Mouse (Mus musculus) lung, adult 2 months (tissue): ENCODE measurements at regions not wholly inside any gene's neighbourhood (a gene's known extent, or its start where the extent isn't known, plus 50 kb on each side); places are given as distances from the start of the nearest gene placed in this dataset.

Experiments used
- DNase-seq: peaks from one replicate; pipeline ENCODE4 v3.0.0; 2022
- H3K4me1 ChIP-seq: fragments of 200-500 bp; 2 replicates; pipeline ENCODE4 v1.6.1; 2011; ENCODE audit warnings: low read length; ENCODE audit not compliant: control insufficient read depth, insufficient read depth
- H3K4me3 ChIP-seq: fragments of 200-500 bp; replicated peaks from 2 replicates; pipeline ENCODE3; 2011; ENCODE audit warnings: low read depth, mild to moderate bottlenecking, control low read depth, low read length; ENCODE audit errors: extremely low read depth
- CTCF ChIP-seq: fragments of 200-500 bp; IDR thresholded peaks from 2 replicates; pipeline ENCODE4 v1.5.1; 2011; ENCODE audit warnings: mild to moderate bottlenecking, low read length, control low read depth; ENCODE audit not compliant: insufficient read depth
- POLR2A ChIP-seq: fragments of 200-500 bp; IDR thresholded peaks from 2 replicates; pipeline ENCODE4 v1.6.1; 2011; ENCODE audit warnings: low read depth, mild to moderate bottlenecking, control low read depth, low read length, borderline replicate concordance; ENCODE audit errors: extremely low read depth
- WGBS: fragments of 180-500 bp; shearing (Covaris S2); methylation state at CpG from one replicate; pipeline ENCODE4 v1.1.7; 2018; 5-methylcytosine and 5-hydroxymethylcytosine counted together

DNA sequence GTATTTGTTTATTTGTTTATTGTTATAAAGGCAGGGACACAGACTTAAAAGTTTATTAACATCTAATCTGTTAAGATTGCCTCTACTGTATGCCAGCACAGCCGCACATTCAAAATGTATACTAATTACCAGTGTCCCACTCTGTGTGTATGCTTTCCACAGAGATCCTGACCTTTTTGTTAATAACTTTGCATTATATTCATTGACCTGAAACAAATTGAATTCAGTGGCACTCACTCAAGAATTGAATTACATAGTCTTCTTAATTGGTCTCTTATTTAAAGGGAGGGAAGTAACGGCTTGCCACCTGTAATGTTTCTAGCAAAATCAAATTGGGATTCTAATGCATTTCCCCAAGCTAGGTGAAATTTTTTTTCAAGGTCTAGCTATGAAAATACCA is 111.3 kb upstream of the Kiz start:
- TF ChIP-seq POLR2A, result no peak
- WGBS, result 88% methylated on average over 2 of the region's 2 CpGs
- H3K4me1 ChIP-seq, result no peaks in the 10 kb centered on the region
- H3K4me3 ChIP-seq, result no peak overlapping the region
- DNase-seq, result no peak

GRCm38 (mm10) chr2:146745012-146745682 is 110.5 kb upstream of the Kiz start:
- TF ChIP-seq POLR2A, result no peak
- Histone ChIP-seq H3K4me3 (no peak overlapping the region), H3K4me1 (no peaks in the 10 kb centered on the region)
- no peak for DNase-seq
- WGBS, result 69% methylated on average over 18 of the region's 18 CpGs

- 43% methylated on average over 12 of the region's 12 CpGs for WGBS
- no peak for TF ChIP-seq POLR2A
- TF ChIP-seq CTCF, result no peak
- no peak for DNase-seq
- Histone ChIP-seq H3K4me3 (no peak overlapping the region), H3K4me1 (no peaks in the 10 kb centered on the region)
Measured at GRCm38 (mm10) chr2:146745683-146746047, 110.0 kb upstream of the Kiz start.

DNA sequence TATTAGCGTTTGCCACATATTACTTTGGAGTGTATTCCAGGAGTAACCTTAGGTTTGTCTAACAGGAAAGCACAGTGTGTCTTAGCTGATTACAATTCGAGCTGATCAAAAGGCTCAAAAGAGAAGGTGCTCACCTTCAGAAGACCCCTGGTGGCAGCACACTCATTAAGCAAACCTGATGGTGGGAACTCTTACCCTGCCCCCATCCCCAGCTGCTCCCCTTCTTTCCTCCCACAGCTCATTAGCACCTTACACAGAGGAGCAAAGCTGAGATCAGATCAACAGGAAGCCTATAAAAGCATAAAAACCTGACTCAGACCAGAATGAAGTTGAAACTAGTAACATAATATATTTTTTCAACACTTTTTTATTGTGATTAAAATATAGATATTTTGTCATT is 101.7 kb upstream of the Kiz start:
- 38% methylated on average over 2 of the region's 2 CpGs for WGBS
- no peaks in the 10 kb centered on the region for H3K4me1 ChIP-seq
- no peak for DNase-seq
- TF ChIP-seq CTCF, result no peak
- TF ChIP-seq POLR2A, result no peak
- no peak overlapping the region for H3K4me3 ChIP-seq

GRCm38 (mm10) chr2:146763522-146764144 is 92.0 kb upstream of the Kiz start:
- Histone ChIP-seq H3K4me1 (no peaks in the 10 kb centered on the region), H3K4me3 (no peak overlapping the region)
- no peak for TF ChIP-seq CTCF
- no peak for TF ChIP-seq POLR2A
- DNase-seq, result no peak
- WGBS, result 76% methylated on average over 18 of the region's 18 CpGs

DNA sequence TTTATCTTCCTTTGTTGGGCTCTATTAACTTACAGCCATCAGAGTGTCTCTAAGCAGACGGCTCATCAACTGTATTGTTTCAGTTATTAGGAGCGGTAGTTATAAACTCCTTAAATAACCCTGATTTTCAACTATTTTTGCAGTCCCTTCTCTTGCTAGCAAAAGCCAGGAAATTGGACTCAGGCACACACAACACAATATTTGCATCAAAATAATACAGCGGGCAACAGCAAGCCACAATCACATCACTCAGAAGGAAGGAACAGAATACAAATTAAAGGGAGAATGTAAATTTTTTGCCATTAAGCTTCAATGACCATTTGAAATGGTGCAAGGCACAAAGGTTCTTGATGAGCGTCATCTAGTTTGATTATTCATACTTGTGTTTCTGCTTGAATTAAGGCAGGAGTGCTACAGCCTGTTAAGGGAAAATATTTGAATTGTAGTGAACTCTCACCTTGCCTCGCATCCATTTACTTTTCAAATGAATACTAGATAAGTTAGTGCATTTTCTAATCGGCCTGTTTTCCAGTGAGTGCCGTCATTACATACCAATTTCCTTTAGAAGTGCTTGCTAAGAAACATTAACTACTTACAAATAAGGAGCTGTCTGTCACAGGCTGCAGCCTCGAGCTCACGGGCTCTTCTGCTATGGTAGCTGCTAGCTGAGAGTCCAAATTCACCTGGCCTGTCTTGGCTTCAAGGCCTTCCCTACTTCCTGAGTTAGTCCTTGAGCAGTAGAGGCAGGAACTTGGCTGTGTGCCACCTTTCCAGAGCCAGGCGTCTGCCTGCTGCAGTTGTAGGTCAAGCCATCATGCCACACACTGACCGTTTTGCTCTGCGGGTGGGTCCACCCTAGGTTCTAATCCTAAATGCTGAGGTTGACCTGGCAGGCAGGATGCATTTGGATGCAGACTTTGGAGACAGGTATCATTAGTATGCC is 91.1 kb upstream of the Kiz start:
- Histone ChIP-seq H3K4me1 (no peaks in the 10 kb centered on the region), H3K4me3 (no peak overlapping the region)
- WGBS, result 58% methylated on average over 12 of the region's 12 CpGs
- peak; percentile 5 for DNase-seq
- no peak for TF ChIP-seq CTCF

- TF ChIP-seq POLR2A, result no peak
- DNase-seq, result no peak
- no peaks in the 10 kb centered on the region for H3K4me1 ChIP-seq
- H3K4me3 ChIP-seq, result no peak overlapping the region
- WGBS, result 46% methylated on average over 2 of the region's 2 CpGs
Measured at GRCm38 (mm10) chr2:146774876-146775275, 80.8 kb upstream of the Kiz start.

- no peak for DNase-seq
- 23% methylated on average over 11 of the region's 11 CpGs for WGBS
- H3K4me3 ChIP-seq, result no peak overlapping the region
- TF ChIP-seq POLR2A (no peak), CTCF (no peak)
- no peaks in the 10 kb centered on the region for H3K4me1 ChIP-seq
Measured at GRCm38 (mm10) chr2:146787132-146787810, 68.4 kb upstream of the Kiz start.

DNA sequence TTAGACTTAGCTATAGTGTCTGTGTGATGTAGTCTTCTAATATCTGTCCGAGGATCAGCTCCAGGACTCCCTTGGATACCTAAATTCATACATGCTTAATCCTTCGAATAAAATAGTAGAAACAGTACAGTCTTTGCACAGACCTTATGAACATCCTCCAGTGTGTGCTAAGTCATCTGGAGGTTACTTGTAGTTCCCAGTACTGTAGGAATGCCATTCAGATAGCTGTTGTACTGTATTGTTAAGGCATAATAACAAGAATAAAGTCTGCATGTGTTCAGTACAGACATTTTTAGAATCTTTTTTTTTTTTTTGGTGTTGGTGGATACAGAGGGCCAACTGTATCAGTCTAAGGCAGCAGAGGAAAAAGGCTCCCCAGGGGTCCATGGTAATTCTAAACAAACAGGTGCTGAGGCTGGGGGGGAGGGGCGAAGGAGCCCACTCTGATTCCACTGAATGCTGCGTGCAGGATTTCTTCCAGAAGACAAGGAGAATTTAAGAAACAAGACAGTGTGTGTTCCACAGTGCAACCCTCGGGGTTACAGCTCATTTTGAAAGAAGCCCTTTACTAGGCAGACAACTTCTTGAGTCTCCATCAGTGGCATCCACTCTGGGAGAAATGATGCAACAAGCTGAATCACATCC is 67.7 kb upstream of the Kiz start:
- TF ChIP-seq CTCF (no peak), POLR2A (no peak)
- DNase-seq, result no peak
- no peak overlapping the region for H3K4me3 ChIP-seq
- WGBS, result 69% methylated on average over 5 of the region's 5 CpGs
- H3K4me1 ChIP-seq, result no peaks in the 10 kb centered on the region
